Mouse (Mus musculus) heart, postnatal 0 days (tissue): ENCODE results near the gene Olfr368. TPM values are rescaled to one million over a fixed set of nuclear protein-coding genes. Genes with fewer than 3 reads are reported as not detected.

ENCODE experiments used
- ATAC-seq: fragments of 200-750 bp; cut with Nextera tagmentation; 2 replicates; pipeline ENCODE4 v1.8.0; 2017; ENCODE audit warnings: low read depth, moderate number of reproducible peaks, moderate library complexity; ENCODE audit not compliant: insufficient read depth
- DNase-seq: peaks from one replicate; pipeline ENCODE4 v3.0.0-alpha.2; 2016; ENCODE audit warnings: low spot score
- H3K27ac ChIP-seq: fragments of 300-500 bp; sonication (generic); 2 replicates; pipeline ENCODE4 v1.5.1; 2014; ENCODE audit warnings: low read depth, mild to moderate bottlenecking
- H3K27me3 ChIP-seq: fragments of 300-500 bp; sonication (generic); 2 replicates; pipeline ENCODE4 v1.6.1; 2014; ENCODE audit warnings: low read length, mixed read lengths; ENCODE audit not compliant: control insufficient read depth, insufficient read depth
- H3K36me3 ChIP-seq: fragments of 300-500 bp; sonication (generic); replicated peaks from 2 replicates; pipeline ENCODE4 v1.6.1; 2014; ENCODE audit warnings: low read length, mixed read lengths; ENCODE audit not compliant: control insufficient read depth, insufficient read depth
- H3K4me1 ChIP-seq: fragments of 300-500 bp; sonication (generic); 2 replicates; pipeline ENCODE4 v1.6.1; 2014; ENCODE audit warnings: antibody characterized with exemption; ENCODE audit not compliant: control insufficient read depth, insufficient read depth
- H3K4me2 ChIP-seq: fragments of 300-500 bp; sonication (generic); 2 replicates; pipeline ENCODE4 v1.6.1; 2014; ENCODE audit warnings: low read depth, mild to moderate bottlenecking, low read length, moderate library complexity
- H3K4me3 ChIP-seq: fragments of 300-500 bp; sonication (generic); 2 replicates; pipeline ENCODE4 v1.5.1; 2014; ENCODE audit warnings: low read depth, low read length
- H3K9ac ChIP-seq: fragments of 300-500 bp; sonication (generic); replicated peaks from 2 replicates; pipeline ENCODE4 v1.6.1; 2014; ENCODE audit warnings: low read depth, low read length, mixed read lengths
- H3K9me3 ChIP-seq: fragments of 300-500 bp; sonication (generic); replicated peaks from 2 replicates; pipeline ENCODE4 v1.6.1; 2016; ENCODE audit warnings: low read length; ENCODE audit not compliant: control insufficient read depth
- CTCF ChIP-seq: IDR thresholded peaks from 2 replicates; pipeline ENCODE4 v1.5.1; 2016; ENCODE audit warnings: antibody characterized with exemption, control low read depth, low read depth
- EP300 ChIP-seq: IDR thresholded peaks from 2 replicates; pipeline ENCODE4 v1.6.1; 2016; ENCODE audit warnings: antibody characterized with exemption, low read depth
- WGBS: fragments of 180-500 bp; shearing (Covaris S2); extraction: QIAGEN DNeasy Blood & Tissue Kit; methylation state at CpG from one replicate; pipeline ENCODE4 v1.1.7; 2014; 5-methylcytosine and 5-hydroxymethylcytosine counted together
- polyA plus RNA-seq: library from polyadenylated mRNA; unstranded; fragments of >200 nt; fragmentation: Nextera tagmentation; extraction: Ambion mirVana; gene quantifications from 2 replicates; pipeline ENCODE4 v1.2.1, GENCODE M21; 2015
- total RNA-seq: library from RNA; depleted of rRNA; stranded (reverse); fragments of >200 nt; gene quantifications from 2 replicates; pipeline ENCODE4 v1.2.3, GENCODE M21; 2014; ENCODE audit warnings: low replicate concordance; rRNA removed

The Olfr368 gene
- not detected in 2 replicates for total RNA-seq
- not detected in 2 replicates for polyA plus RNA-seq

- WGBS = 71% methylated on average over 1 of the region's 1 CpGs
- no peak within 1 kb of the TSS for H3K4me2 ChIP-seq
These were observed at the start of gene Olfr368 for GRCm38 (mm10) chr2:37326215-37326614. TSS of gene Olfr368 (plus strand) at chr2:37326515.

GRCm38 (mm10) chr2:37333321-37333720, 7.0 kb downstream of the Olfr368 start:
- no peaks in the 10 kb centered on the region for H3K36me3 ChIP-seq
- H3K4me3 ChIP-seq = no peak overlapping the region
- DNase-seq (no peak), ATAC-seq (no peak)
- no peaks in the 10 kb centered on the region for H3K9me3 ChIP-seq
- H3K4me1 ChIP-seq = no peaks in the 10 kb centered on the region
- H3K27ac ChIP-seq = no peak overlapping the region
- TF ChIP-seq CTCF = no peak
- TF ChIP-seq EP300 = no peak
- H3K9ac ChIP-seq = no peak overlapping the region
- H3K27me3 ChIP-seq = no peaks in the 10 kb centered on the region
- 62% methylated on average over 2 of the region's 2 CpGs for WGBS
- no peak overlapping the region for H3K4me2 ChIP-seq

More at GRCm38 (mm10) chr2:37326215-37326614, at the start of gene Olfr368:
- no peaks in the 10 kb centered on the region for H3K4me1 ChIP-seq
- H3K9ac ChIP-seq = no peak within 1 kb of the TSS
- H3K9me3 ChIP-seq = no peaks in the 10 kb centered on the region
- DNase-seq = no peak
- no peak for ATAC-seq
- no peak within 1 kb of the TSS for H3K4me3 ChIP-seq
- TF ChIP-seq CTCF = no peak
- no peak for TF ChIP-seq EP300
- no peaks in the 10 kb centered on the region for H3K27me3 ChIP-seq
- no peaks in the 10 kb centered on the region for H3K36me3 ChIP-seq
- H3K27ac ChIP-seq = no peak within 1 kb of the TSS

GRCm38 (mm10) chr2:37338497-37339187, 12.3 kb downstream of the Olfr368 start:
- H3K4me2 ChIP-seq = no peak overlapping the region
- no peaks in the 10 kb centered on the region for H3K9me3 ChIP-seq
- WGBS = 47% methylated on average over 10 of the region's 10 CpGs
- H3K36me3 ChIP-seq = no peaks in the 10 kb centered on the region
- H3K27ac ChIP-seq = no peak overlapping the region
- DNase-seq (peak; percentile 6), ATAC-seq (no peak)
- H3K27me3 ChIP-seq = no peaks in the 10 kb centered on the region
- H3K4me3 ChIP-seq = no peak overlapping the region
- H3K9ac ChIP-seq = no peak overlapping the region
- H3K4me1 ChIP-seq = no peaks in the 10 kb centered on the region
- peak; percentile 69 for TF ChIP-seq CTCF
- TF ChIP-seq EP300 = no peak

- Histone ChIP-seq H3K27ac (no peak overlapping the region), H3K4me1 (no peaks in the 10 kb centered on the region), H3K36me3 (peaks cover 54% of the 10 kb centered on the region), H3K4me3 (no peak overlapping the region), H3K4me2 (no peak overlapping the region), H3K9ac (no peak overlapping the region), H3K27me3 (no peaks in the 10 kb centered on the region), H3K9me3 (no peaks in the 10 kb centered on the region)
- TF ChIP-seq CTCF (no peak), EP300 (no peak)
- 76% methylated on average over 7 of the region's 7 CpGs for WGBS
- DNase-seq (no peak), ATAC-seq (no peak)
These were observed 25.4 kb downstream of the Olfr368 start for GRCm38 (mm10) chr2:37351671-37352070.

GRCm38 (mm10) chr2:37355571-37355970, 29.3 kb downstream of the Olfr368 start:
- no peak overlapping the region for H3K27ac ChIP-seq
- no peak overlapping the region for H3K4me2 ChIP-seq
- DNase-seq (no peak), ATAC-seq (no peak)
- no peaks in the 10 kb centered on the region for H3K27me3 ChIP-seq
- no peaks in the 10 kb centered on the region for H3K9me3 ChIP-seq
- 88% methylated on average over 5 of the region's 5 CpGs for WGBS
- H3K36me3 ChIP-seq = peaks cover 53% of the 10 kb centered on the region
- no peak overlapping the region for H3K4me3 ChIP-seq
- peaks cover 12% of the 10 kb centered on the region; the same call in 1 of the 2 replicates for H3K4me1 ChIP-seq
- no peak overlapping the region for H3K9ac ChIP-seq
- no peak for TF ChIP-seq CTCF
- TF ChIP-seq EP300 = no peak
